Mouse (Mus musculus): ENCODE measurements around the gene Depdc1b. TPM values are rescaled to one million over a fixed set of nuclear protein-coding genes. Genes with fewer than 3 reads are reported as not detected.

Gene Depdc1b
- polyA plus RNA-seq, 1 experiment from 2014 or later: 12.2 TPM

DNA sequence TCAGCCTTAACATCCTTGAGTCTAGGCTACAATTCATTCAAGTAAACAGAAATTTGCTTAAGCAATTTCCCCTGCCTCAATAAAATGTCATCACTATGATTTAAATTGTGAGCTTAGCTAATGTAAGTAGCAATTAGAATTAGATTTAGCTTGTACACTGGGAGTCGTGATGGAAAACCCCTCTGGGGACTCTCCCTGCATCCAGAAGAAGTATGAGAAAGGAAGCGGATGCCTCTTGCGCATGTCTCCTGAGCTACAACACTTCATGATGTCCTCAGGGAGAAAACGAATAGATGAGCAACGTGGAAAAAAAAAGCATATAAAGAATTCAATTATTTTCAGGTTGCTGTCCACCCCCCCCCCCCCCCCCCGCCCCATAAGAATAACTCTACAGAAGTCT, 112.7 kb downstream of the Depdc1b start:
- POLR2A ChIA-PET: interaction anchor here (0.6 kb wide), 1 partner anchor 163 kb away, joined by 3 read pairs; no protein-coding TSS in a partner anchor
- CTCF ChIA-PET: no interaction called here
- H3K27me3 ChIP-seq: no peaks in the 10 kb centered on the region
- DNase-seq (ENCODE audit: low read depth, low spot score) (no peak), ATAC-seq (no peak)
- TF ChIP-seq CTCF (IDR thresholded peaks at IDR 0.05): no peak
- in situ Hi-C loops (cut with MboI; ENCODE audit: low pct_unique_long_range_greater_than_20kb): no loop called here

DNA sequence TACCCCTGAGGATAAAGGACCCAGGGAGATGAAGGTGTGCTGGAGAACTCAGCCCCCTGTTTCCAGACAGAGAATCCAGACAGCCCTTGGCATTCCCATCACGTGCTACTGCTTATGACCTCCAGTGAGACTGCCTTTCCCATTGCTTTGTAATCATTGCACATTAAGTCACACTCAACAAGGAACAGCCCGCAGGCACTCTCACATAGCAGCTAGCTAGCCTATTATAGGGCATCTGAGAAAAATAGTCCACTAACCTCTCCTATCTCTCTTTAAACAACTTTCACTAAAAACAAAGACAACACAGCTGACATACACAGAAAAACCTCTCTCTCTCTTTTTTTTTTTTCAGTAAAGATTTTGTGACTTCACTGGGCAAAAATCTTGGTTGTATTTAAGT, 113.5 kb downstream of the Depdc1b start:
- POLR2A ChIA-PET: interaction anchor here (0.6 kb wide), 1 partner anchor 162 kb away, joined by 3 read pairs; no protein-coding TSS in a partner anchor
- ATAC-seq (no peak), DNase-seq (ENCODE audit: low read depth, low spot score) (no peak)
- in situ Hi-C loops (cut with MboI; ENCODE audit: low pct_unique_long_range_greater_than_20kb): no loop called here
- TF ChIP-seq CTCF (IDR thresholded peaks at IDR 0.05): no peak
- H3K27me3 ChIP-seq: no peaks in the 10 kb centered on the region
- CTCF ChIA-PET: interaction anchor here (0.9 kb wide), 1 partner anchor 12 kb away, joined by 3 read pairs; no protein-coding TSS in a partner anchor

DNA sequence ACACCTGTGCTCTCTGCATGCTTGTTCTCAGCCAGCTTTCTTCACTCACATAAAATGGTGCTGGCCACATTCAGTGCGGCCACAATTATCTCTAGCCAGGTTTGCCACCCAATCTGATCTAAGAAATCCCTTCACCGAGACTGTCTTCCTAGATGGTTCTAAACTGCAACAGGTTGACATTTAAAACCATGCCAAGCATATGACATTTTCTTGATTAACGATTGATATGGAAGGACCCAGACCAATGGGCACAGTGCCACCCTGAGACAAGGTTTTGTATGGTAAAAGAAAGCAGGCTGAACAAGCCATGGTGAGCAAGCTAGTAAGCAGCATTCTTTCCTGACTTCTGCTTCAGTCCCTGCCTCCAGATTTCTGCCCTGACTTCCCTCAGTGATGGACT, 115.6 kb downstream of the Depdc1b start:
- ATAC-seq (no peak), DNase-seq (ENCODE audit: low read depth, low spot score) (no peak)
- no peak for TF ChIP-seq CTCF (IDR thresholded peaks at IDR 0.05)
- ChIA-PET POLR2A (no interaction called here), CTCF (interaction anchor here (0.9 kb wide), 1 partner anchor 16 kb away, joined by 3 read pairs; no protein-coding TSS in a partner anchor)
- in situ Hi-C loops (cut with MboI; ENCODE audit: low pct_unique_long_range_greater_than_20kb): no loop called here
- H3K27me3 ChIP-seq: no peaks in the 10 kb centered on the region

DNA sequence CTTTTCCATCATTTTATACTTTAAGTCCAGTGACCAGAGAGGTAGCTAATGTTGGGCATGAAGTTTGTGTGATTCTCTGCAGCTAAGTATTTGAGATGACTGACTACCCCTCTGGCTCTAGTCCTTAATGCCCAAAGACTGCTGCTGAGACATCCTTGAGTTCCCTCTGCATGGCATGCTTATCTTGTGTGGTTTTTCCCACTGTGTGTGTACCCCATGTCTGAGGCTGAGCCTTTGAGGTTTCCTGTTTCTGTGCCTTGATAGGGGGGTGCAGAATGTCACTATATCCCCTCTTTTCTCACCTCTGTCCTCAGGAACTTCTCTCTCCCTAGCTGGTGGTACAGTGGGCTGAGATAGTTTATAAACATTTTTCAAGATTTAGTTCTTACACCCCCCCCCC, 119.6 kb downstream of the Depdc1b start:
- no peak for ATAC-seq
- ChIA-PET CTCF (interaction anchor here (0.9 to 1.1 kb wide), 2 partner anchors 12 to 14 kb away, joined by 3 to 5 read pairs; partner anchors contain the start of gene Pde4d), POLR2A (interaction anchor here (0.5 to 0.6 kb wide), 2 partner anchors 21 to 156 kb away, joined by 3 read pairs; no protein-coding TSS in a partner anchor)
- no peak for TF ChIP-seq CTCF (IDR thresholded peaks at IDR 0.05)
- no peaks in the 10 kb centered on the region for H3K27me3 ChIP-seq
- in situ Hi-C loops (cut with MboI; ENCODE audit: low pct_unique_long_range_greater_than_20kb): no loop called here
- DNase-seq (ENCODE audit: low read depth, low spot score): no peak

DNA sequence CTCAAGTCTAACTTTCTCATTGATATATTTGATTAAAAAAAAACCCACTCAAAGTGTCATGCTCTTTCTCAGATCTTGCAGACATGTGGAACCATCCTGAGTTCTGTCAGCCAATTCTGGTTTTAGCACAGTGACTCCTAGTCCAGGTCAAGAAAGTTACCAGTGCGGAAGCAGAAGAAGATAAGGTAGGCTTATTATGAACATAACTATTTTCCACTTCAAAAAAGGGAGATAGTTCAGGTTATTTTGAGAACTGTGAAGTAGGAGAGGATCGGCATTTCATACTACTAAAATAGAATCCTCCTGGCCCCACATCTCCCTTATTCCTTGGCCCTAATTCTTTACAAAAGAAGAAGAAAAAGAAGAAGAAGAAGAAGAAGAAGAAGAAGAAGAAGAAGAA, 121.3 kb downstream of the Depdc1b start:
- DNase-seq (ENCODE audit: low read depth, low spot score) (no peak), ATAC-seq (no peak)
- H3K27me3 ChIP-seq: no peaks in the 10 kb centered on the region
- CTCF ChIA-PET: no interaction called here
- no peak for TF ChIP-seq CTCF (IDR thresholded peaks at IDR 0.05)
- in situ Hi-C loops (cut with MboI; ENCODE audit: low pct_unique_long_range_greater_than_20kb): no loop called here
- POLR2A ChIA-PET: no interaction called here

DNA sequence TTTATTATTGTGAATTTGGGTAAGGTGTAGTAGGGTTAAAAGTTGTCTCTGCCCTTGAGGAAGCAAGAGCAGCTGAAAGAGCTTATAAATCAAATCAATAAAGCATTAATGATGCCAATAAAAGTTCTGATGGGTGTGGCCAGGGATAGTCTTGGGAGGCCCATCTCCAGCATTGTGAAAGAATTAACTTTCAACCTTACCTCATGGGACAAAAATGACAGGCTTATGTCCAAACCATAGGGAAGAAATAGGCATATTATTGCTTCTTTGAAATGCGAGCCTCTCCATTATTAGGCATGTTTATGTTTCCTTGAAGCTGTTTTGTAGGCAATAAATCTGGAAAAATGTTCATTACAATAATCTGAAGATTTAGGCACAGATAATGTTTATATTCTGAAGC, 122.9 kb downstream of the Depdc1b start:
- no peak for ATAC-seq
- no peak for DNase-seq (ENCODE audit: low read depth, low spot score)
- ChIA-PET CTCF (no interaction called here), POLR2A (no interaction called here)
- no peaks in the 10 kb centered on the region for H3K27me3 ChIP-seq
- no peak for TF ChIP-seq CTCF (IDR thresholded peaks at IDR 0.05)
- in situ Hi-C loops (cut with MboI; ENCODE audit: low pct_unique_long_range_greater_than_20kb): no loop called here

DNA sequence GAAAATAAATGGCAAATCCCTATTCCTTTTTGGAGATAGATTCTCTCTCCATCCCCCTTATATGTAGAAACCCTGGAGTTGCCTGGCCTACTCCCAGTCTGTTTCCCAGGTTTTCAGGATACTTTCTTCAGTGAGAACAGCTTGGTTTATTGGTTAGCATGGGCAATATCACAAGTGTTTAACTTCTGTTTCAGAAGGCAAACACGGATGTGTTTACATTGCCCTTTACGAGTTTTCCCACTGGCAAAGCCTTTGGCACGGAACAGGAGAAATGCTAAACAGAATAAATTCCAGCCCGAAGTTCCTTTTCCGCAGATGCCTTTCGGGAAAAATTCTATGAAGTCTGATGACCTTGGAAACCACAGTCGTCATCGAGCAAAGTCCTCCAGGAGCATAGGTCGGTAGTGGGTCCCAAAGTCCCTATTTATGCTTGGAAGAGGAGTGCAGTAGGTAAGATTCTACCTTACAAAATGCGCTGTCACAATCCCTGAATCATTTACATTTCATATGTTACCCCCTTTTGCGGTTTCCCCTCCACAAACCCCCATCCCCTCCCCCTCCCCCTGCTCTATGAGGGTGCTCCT, 132.3 kb downstream of the Depdc1b start:
- TF ChIP-seq CTCF (IDR thresholded peaks at IDR 0.05): no peak
- in situ Hi-C loops (cut with MboI; ENCODE audit: low pct_unique_long_range_greater_than_20kb): no loop called here
- H3K27me3 ChIP-seq: no peaks in the 10 kb centered on the region
- DNase-seq (ENCODE audit: low read depth, low spot score) (no peak), ATAC-seq (no peak)
- ChIA-PET CTCF (interaction anchor here (1.0 to 1.6 kb wide), 2 partner anchors 12 to 13 kb away, joined by 3 to 5 read pairs; no protein-coding TSS in a partner anchor), POLR2A (no interaction called here)

DNA sequence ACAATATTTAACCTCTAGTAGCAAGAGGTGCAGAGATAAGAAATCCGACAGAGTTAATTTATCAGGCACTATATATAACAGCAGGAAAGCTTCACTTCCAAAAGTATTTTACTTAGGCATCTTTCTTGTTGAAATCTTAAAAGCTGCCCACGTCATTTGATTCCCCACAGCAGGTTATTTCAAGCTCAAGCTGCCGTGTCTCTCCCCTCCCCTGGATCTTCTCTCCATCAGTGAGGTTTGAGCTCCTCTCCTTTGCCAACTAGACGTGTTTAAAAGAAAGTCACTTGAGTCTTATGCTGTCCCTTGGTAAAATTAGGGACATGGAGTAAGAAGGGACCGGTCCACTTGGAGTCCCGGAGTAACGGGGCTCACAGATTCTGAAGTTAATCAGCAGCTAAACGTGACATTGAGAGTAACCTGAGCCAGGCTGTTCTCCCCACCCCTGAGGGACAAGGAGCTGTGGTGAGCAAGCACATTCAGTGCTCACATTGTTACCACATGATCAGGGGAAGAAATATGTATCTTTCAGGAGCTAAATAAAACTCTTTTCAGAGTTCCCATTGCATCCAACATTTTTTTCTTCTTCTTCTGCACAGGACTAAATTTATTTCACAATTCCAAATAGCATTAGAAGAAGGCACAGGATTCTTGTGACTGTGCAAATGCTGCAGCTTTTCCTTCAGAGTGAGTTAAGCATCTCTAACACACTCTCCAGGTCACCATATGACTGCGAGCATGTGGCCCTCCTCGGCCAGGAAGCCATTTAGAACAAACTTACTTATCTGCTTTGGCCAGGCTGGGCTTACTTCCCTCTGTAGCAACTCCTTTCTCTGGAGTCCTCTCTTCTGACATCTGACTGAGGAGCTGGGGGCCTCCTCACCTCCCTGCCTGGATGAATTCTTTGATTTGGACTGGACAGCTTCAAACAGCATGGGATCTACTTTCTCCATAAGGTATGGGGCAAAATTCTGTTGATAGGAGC, 133.3 kb downstream of the Depdc1b start, which contains the start of gene Pde4d:
TSS of gene Pde4d (plus strand) at position 833 of the 982 bp plus-strand sequence.
- ATAC-seq (no peak), DNase-seq (ENCODE audit: low read depth, low spot score) (no peak)
- no peak for TF ChIP-seq CTCF (IDR thresholded peaks at IDR 0.05)
- no peaks in the 10 kb centered on the region for H3K27me3 ChIP-seq
- ChIA-PET POLR2A (interaction anchor here (0.6 kb wide), 1 partner anchor 1179 kb away, joined by 4 read pairs; no protein-coding TSS in a partner anchor), CTCF (interaction anchor here (1.0 to 1.6 kb wide), 2 partner anchors 11 to 14 kb away, joined by 3 to 5 read pairs; no protein-coding TSS in a partner anchor)
- in situ Hi-C loops (cut with MboI; ENCODE audit: low pct_unique_long_range_greater_than_20kb): no loop called here

DNA sequence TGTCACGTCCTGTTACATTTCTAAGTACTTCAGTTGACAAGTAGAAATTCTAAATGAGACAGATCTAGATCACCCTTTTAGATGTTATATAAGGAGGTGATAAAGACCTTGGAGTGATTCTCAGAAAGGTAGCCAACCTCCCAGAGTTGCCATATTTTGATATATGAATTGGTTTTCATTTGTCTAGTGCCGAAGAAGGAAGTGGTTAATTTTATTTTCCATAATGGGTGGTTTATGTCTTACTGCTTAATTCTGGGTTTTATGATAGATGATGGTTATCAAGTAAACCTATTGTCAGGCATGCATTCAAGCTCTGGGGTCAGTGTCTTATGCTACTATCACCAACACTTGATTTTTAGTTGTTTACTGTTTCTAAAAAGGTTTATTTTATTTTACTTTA, 135.0 kb downstream of the Depdc1b start:
- in situ Hi-C loops (cut with MboI; ENCODE audit: low pct_unique_long_range_greater_than_20kb): no loop called here
- CTCF ChIA-PET: no interaction called here
- POLR2A ChIA-PET: interaction anchor here (0.6 kb wide), 1 partner anchor 88 kb away, joined by 5 read pairs; no protein-coding TSS in a partner anchor
- ATAC-seq (no peak), DNase-seq (ENCODE audit: low read depth, low spot score) (no peak)
- no peaks in the 10 kb centered on the region for H3K27me3 ChIP-seq
- TF ChIP-seq CTCF (IDR thresholded peaks at IDR 0.05): no peak

DNA sequence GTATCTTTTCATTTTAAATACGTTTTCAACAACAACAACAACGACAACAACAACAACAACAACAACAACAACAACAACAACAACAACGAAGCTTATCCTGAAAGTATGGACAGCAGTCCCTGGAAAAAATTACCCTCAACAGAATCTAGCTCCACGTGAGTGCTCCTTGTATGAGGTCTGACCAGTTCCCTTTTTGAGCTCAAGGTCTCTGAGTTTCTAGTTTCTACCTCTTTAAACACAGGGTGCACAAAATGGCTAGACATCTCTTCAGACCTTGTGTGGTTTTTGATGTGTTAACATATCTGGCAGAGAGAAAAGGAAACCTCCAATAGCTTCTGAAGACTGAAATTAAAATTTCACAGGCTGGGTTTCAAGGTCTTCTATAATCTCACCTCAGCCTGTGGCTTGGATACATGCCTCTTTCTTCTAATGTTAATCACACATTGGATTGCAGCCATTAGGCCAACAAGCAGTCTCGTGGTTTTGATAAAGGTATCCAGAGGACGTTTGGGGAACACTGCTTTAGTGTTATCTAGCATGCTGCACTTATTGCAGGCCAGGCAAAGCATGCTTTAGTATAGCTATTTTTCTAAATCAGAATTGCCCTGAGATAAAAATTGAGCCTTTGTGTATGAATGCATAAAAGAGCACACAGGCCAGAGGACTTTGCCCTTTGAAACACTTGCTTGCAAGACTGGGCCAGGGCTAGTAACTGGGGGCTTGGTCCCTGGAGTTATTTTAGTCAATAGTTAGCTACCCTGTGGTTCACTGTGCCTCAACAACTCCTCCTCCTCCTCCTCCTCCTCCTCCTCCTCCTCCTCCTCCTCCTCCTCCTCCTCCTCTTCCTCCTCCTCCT, 137.2 kb downstream of the Depdc1b start:
- POLR2A ChIA-PET: no interaction called here

More for the DNA sequence above, 137.2 kb downstream of the Depdc1b start:
- ATAC-seq (no peak), DNase-seq (ENCODE audit: low read depth, low spot score) (no peak)
- CTCF ChIA-PET: interaction anchor here (1.4 kb wide), 1 partner anchor 9 kb away, joined by 3 read pairs; no protein-coding TSS in a partner anchor
- no peaks in the 10 kb centered on the region for H3K27me3 ChIP-seq
- TF ChIP-seq CTCF (IDR thresholded peaks at IDR 0.05): no peak
- in situ Hi-C loops (cut with MboI; ENCODE audit: low pct_unique_long_range_greater_than_20kb): no loop called here

Other genes starting within 250 kb of the Depdc1b start
- gene Ndufaf2, start 157.7 kb upstream of the Depdc1b start, polyA plus RNA-seq (2021): 43.1 TPM
- 6.8 TPM for gene Ercc8, start 157.6 kb upstream of the Depdc1b start, polyA plus RNA-seq (2021)
- 111 TPM for gene Elovl7, start 101.9 kb upstream of the Depdc1b start, polyA plus RNA-seq (2021)
- gene Pde4d, start 133.6 kb downstream of the Depdc1b start, polyA plus RNA-seq (2021): 3.4 TPM

Measured in Patski (cell line).